Mouse (Mus musculus): ENCODE data around the gene D430041D05Rik.

D430041D05Rik gene

DNA sequence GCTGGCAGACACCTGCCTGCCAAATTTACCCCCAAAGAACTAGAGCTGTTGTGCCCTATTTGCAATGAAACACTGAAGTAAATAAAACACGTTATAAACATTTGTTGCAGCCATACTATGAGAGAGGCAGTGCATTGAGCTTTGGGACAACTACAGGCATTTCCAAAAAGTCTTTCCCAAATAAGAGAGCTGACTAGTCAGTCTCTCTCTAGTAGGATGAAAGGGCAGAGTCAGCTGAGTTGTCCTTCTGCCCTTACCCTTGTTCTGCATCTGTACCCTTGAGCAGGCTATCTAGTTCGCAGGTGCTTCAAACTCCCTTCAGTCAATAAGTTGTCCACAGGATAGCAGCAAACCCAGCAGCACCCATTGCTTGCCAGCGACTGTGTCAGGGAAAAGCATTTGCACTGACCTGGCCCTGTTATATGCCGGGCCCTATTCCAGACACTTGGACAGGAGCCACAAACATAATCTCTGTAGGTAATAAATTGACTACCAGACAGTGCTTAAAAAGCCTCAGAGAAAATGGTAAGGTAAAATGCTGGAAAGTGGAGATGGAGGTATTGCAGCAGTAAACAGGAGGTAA lies at the start of gene D430041D05Rik:
Gene D430041D05Rik, minus strand, starts transcription at position 51 of the 583 bp plus-strand sequence.
- DNase-seq (ENCODE audit: low spot score in 2 of 2), result no peak

GRCm38 (mm10) chr2:104460021-104460420 lies 49.2 kb upstream of the D430041D05Rik start:
- no peak for DNase-seq (ENCODE audit: low spot score in 2 of 2)

DNA sequence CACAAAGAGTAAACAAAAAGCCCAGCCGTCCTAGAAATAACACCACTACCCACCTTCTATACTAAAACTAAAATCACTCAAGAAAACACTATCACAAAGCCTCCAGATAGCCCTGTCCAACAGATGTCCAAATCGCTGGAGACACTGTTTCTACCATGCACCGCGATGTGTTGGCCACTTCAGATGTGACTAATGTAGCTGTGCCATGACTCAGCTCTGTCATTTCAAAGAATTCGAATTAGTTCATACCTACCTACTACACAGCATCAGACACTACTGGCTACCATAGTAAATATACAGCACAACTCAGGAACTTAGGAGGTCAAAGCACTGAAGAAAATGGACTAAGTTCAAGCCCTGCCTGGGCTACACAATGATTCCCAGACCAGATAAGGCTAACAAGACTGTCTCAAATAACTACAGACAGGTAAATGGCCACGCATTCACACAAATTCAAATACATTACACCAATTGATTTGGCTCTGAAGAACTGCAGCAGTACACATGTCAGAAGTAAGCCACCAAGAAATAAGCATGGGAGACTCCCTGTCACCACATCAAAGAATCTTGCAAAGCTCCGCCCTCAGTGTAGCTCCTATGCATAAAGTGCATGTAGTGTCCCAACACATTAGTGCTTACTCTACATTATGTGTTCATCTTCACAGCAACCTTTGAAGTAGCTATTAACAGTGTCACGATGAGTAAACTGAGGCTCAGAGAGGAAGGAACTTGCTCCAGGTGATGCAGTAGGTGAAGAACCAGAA lies 47.9 kb upstream of the D430041D05Rik start:
- no peak for DNase-seq (ENCODE audit: low spot score in 2 of 2)

DNA sequence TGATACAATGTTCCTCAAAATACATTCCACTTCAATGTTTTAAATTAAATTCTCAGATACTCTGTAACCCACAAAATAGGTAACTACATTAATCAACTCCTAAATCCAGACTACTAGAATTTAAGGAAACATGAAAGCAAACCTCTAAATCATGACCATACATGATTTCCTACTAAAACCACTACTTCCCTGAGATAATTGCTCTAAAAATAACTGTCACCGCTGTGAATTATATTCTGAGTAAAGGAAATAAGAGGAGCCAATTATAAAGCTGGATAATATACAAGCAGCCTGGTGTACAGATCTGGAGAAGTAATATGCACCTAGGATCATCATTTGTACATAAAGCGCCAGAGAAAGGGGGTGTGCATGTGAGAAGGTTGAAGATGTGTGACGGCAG lies 46.3 kb upstream of the D430041D05Rik start:
- DNase-seq (ENCODE audit: low spot score in 2 of 2), result no peak

GRCm38 (mm10) chr2:104450685-104451084 lies 39.9 kb upstream of the D430041D05Rik start:
- no peak for DNase-seq (ENCODE audit: low spot score in 2 of 2)

GRCm38 (mm10) chr2:104449191-104449590 lies 38.4 kb upstream of the D430041D05Rik start:
- DNase-seq (ENCODE audit: low spot score in 2 of 2), result no peak

DNA sequence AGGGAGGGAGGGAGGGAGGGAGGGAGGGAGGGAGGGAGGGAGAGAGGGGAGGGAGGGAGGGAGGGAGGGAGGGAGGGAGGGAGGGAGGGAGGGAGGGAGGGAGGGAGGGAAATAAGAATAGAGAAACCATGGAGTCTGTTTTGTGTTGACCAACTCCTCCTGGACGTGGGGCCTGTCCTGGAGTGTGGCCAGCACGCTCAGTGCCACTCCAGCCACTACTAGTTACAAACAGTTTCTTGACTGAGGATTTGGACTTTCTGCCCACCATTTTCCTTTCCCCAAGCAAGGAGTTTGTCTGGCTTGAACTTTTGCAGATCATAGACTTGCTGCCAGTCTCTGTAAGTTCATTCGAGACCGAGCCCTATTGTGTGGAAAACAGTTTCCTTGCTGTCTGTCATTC lies 37.4 kb upstream of the D430041D05Rik start:
- no peak for DNase-seq (ENCODE audit: low spot score in 2 of 2)

- no peak for DNase-seq (ENCODE audit: low spot score in 2 of 2)
These were observed 35.2 kb upstream of the D430041D05Rik start for GRCm38 (mm10) chr2:104446016-104446415.

DNA sequence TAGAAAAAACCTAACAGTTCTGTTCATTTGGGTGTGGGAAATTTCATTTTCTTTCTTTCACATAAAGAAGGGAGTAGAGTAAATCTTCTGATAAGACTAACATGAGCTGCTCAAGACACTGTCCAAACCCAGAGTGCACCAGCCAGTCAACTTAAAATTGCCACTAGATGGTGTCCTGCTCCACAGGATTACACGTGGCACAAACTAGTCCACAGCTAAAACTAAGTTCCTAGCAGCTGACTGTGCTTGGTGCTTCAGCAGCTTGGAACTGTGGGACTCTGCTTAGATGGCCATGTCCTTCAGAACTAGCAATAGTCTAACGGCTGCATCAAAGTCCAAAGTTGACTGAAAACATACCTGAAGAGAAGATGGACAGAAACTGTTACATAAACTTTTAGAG lies 34.0 kb upstream of the D430041D05Rik start:
- DNase-seq (ENCODE audit: low spot score in 2 of 2), result peak; percentile 71 to 76

- no peak for DNase-seq (ENCODE audit: low spot score in 2 of 2)
These were observed 31.5 kb upstream of the D430041D05Rik start for GRCm38 (mm10) chr2:104442341-104442740.

DNA sequence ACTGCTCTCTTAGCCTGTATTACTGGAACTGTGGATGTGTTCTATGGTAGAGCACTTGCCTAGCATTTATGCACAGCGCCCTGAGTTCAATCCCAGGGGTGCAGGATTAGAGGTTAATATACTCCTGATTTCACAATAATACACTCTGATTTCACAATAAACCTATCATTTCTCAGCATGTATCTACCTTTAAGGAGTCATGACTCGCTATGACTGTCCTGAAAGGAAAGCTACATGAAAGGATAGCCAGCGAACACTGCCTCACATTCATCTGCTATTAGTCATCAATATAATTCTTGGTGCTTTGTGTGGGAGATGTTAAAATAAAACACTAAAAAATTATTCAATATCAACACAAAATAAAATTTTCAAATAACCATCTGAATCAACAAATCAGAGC lies 25.4 kb upstream of the D430041D05Rik start:
- no peak for DNase-seq (ENCODE audit: low spot score in 2 of 2)

DNA sequence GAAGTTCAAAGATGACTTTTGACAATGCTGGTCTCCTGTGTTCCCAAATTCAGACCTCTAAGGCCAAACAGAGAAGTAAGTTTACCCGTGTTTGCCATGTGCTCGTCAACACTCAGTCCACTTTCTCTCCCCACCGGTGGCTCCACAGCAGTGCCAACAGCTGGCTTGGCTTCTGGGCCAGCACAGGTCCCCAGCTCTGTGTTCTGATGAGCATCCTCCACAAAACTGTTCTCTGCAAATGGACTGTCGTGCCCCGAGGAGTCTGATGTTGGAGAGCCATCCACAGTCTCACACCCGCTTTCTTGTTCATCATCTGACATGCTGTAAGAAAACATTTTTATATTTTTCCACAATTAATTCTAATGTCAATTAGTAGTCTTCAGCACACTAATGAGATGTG lies 20.3 kb upstream of the D430041D05Rik start:
- no peak for DNase-seq (ENCODE audit: low spot score in 2 of 2)

DNA sequence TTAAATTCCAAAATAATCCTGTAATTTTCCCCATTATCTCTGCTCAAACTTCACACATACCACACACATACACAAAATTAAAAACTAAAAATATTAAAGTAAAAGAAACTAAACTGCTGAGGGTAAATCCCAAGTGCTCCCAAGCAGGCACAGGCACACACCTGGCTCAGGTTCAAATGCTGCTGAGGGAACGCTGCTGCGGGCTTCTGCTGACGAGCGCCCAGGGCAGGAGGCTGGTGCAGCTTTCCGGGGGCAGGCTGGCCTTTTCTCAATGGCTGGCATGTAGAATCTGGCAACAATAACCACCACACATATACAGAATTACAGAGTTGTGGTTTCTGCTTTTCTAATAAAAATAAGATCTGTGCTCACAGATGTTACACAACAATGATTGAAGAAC lies 19.8 kb upstream of the D430041D05Rik start:
- no peak for DNase-seq (ENCODE audit: low spot score in 2 of 2)

GRCm38 (mm10) chr2:104426112-104426511 lies 15.3 kb upstream of the D430041D05Rik start:
- DNase-seq (ENCODE audit: low spot score in 2 of 2), result no peak

DNA sequence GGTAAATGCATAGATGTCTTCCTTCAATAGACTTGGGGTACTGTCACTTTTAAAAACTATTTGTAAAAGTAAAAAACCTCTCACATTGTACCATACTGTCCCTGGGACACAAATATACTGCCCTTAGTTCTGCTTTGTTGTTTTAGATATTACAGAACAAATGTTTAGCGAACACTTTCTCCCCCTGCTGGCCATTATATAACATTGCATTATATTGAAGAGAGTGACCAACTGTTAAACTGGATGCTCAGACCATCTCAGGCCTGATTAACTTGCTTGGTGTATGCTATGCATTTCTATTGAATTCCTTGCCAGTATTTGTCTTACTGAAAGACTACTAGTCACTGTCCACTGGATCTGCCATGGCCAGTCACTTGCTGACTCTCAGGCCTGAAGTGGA lies 11.4 kb upstream of the D430041D05Rik start:
- DNase-seq (ENCODE audit: low spot score in 2 of 2), result no peak

DNA sequence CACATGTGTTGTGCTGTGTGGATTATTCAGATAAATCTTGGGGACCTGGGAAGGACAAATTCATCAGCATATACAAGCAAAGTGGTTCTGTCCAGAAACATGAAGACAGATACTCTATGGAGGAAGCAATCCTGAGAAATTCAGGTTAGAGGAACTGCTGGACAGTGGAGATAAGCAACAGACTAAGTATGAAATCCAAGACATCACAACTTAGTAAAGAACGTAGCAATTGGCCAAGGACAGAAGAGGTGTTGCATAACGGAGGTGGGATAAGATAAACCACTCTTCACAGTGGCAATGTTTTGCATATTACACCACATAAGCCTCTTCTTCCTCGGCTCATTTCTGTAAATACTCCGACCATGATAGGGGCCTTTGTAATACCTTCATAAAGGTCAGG lies 10.0 kb upstream of the D430041D05Rik start:
- no peak for DNase-seq (ENCODE audit: low spot score in 2 of 2)

DNA sequence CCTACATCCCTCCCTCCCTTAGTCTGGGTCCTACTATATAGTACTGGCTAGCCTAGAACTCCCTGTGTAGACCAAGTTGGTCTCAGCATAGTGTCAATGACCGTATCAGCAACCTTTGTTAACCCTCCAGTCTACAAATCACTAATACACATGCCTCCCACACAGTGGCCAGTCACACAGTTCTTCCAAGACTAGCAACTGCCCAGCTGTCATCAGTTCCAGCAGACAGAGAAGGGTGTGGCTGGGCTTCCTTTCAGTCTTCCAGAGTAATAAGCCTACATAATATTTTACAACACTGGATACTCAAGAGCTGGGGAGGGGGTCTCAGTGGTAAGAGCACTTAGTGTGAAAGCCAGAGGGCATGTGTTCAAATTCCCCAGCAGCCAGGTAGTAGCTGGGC lies 9.2 kb upstream of the D430041D05Rik start:
- DNase-seq (ENCODE audit: low spot score in 2 of 2), result no peak

GRCm38 (mm10) chr2:104419411-104419810 lies 8.6 kb upstream of the D430041D05Rik start:
- no peak for DNase-seq (ENCODE audit: low spot score in 2 of 2)

DNA sequence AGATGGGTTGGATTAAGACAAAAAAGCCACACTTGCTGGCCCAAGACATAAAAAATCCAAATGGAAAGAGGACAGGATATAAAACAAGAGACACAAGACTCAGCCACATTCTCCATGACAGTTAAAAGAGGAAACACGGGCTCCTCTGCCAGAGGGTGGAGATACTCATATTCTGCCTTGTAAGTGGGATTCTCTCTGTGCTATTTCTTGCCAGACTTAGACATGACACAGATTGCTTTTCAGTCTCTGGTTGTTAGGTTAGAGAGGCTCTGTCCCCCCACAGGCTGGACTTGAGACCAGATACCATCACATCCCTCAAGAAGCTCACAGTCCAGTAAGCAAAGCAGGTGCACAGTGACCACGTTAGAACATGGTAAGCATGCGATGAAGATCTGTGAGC lies 2.2 kb upstream of the D430041D05Rik start:
- no peak for DNase-seq (ENCODE audit: low spot score in 2 of 2)

GRCm38 (mm10) chr2:104412496-104412895 lies 1.7 kb upstream of the D430041D05Rik start:
- DNase-seq (ENCODE audit: low spot score in 2 of 2), result no peak

DNA sequence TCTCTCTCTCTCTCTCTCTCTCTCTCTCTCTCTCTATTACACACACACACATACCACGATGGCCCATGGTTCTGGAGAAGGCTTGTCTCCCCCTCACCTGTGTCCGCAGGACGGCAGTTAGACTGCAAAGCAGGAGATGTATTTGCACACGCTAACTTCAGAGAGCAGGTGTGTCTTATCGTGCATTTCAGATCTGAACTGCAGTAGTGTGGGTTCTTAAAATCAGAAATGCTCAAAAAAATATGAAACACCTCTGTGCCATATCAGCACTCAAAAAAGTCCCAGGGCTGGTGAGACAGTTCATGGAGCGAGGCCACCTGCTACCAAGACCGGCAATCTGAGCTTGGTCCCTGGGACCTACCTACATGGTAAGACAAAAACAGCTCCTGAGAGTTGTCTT lies 993 bp upstream of the D430041D05Rik start:
- DNase-seq (ENCODE audit: low spot score in 2 of 2), result no peak

DNA sequence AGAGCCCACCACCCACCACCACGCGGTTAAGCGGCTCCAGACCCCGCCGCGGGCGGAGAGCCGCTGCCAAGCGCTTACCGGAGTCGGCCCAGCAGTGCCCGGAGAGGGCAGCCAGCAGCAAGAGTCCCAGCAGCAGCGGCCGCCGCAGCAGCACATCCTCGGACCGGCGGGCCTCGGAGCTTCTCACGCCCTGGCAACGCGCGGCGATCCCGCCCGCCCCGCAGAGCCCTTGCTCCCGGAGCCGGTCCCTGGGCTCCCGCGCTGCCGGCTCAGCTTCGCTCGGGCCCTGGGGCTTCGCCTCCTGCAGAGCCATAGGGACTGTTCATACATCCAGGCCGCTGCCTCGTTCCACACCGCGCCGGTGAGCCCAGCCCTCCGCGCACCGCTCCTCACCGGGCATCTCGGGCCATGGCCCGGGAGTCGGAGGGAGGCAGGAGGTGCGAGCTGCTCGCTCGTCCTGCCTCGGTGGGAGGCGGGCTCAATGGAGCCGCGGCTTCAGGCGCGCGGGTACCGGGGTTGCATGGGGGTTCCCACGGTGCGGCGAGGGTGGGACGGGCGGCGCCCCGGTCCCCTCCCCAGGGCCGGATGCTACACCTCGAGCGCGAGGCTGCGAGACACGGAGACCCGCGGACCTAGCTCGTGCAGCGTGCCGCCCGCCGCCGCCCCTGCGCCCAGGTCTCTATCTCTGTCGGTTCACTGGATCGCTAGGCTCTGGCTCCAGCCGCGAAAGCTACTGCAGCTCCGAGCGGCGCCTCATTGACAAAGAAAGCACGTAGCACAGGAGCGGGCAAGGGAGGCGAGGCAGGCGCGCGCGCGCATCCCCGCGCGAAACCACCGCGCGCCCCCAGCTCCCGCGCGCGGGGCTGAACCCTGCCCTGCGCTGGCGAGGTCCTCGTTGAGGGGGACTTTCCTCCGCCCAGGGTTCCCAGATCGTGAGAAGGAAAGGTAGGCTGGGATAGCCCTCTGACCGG lies 677 bp downstream of the D430041D05Rik start:
- peak; percentile 63 to 66 for DNase-seq (ENCODE audit: low spot score in 2 of 2)
